Mouse (Mus musculus): ENCODE measurements around the gene Fzd7. TPM values are rescaled to one million over a fixed set of nuclear protein-coding genes. Genes with fewer than 3 reads are reported as not detected.
"Not testable (repeated sequence)": the region's sequence is repeated elsewhere in the genome, so short reads cannot be mapped to it uniquely, and the experiment has no call there.

Gene Fzd7
- total RNA-seq (2021) = 10 to 100 TPM in 1 of 2 experiments, 1 to 10 TPM in 1; 9.9 to 15.2 TPM
- long read RNA-seq, experiment 1, full-length matches to known transcripts = 2 of 2 reads
- long read RNA-seq, experiment 1, partial matches to known transcripts = 0 of 2 reads
- long read RNA-seq, experiment 1, other reads (novel, unspliced or antisense) = 0 of 2 reads
- long read RNA-seq, experiment 2, full-length matches to known transcripts = 4 of 4 reads
- long read RNA-seq, experiment 2, partial matches to known transcripts = 0 of 4 reads
- long read RNA-seq, experiment 2, other reads (novel, unspliced or antisense) = 0 of 4 reads

DNA sequence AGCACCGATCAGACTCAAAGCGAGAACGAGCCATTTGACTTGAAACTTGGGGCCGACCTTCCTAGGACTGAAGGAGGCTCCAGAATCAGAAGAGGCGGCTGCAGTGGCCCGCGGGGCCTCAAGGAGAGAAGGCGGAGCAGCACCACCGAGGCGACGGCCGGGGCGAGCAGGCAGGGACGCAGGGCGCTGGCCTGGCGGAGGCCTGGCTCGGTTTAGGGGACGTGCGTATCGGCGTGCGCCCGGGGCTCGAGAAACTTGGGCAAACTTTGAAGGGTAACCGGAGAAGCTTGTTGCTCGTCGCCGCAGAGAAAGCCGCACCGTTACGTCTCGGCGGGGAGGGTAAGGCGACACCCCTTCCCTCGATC lies at the start of gene Fzd7:
TSS of gene Fzd7 (plus strand) at position 94 of the 365 bp plus-strand sequence.
- peak; percentile 59 to 65 for DNase-seq (ENCODE audit: low spot score in 2 of 2)

DNA sequence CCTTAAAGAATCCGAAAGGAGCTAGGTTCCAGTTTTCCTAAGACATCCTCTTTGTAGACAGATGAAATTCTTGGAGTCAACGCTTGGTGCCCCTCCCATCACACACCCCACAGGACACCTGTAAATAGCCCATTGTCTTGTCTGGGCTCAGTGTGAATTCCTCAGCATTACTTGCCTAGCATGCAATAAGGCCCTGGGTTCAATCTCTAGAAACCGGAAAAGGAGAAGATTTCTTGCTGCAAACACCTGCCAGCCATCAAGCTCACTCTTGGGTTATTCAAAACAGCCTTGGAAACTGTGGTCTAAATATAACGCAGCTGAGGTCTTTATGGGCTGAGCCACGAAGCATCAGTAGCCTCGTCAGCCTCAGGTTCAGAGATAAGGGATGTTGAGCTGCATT lies 48.9 kb upstream of the Fzd7 start:
- no peak for DNase-seq (ENCODE audit: low spot score in 2 of 2)

DNA sequence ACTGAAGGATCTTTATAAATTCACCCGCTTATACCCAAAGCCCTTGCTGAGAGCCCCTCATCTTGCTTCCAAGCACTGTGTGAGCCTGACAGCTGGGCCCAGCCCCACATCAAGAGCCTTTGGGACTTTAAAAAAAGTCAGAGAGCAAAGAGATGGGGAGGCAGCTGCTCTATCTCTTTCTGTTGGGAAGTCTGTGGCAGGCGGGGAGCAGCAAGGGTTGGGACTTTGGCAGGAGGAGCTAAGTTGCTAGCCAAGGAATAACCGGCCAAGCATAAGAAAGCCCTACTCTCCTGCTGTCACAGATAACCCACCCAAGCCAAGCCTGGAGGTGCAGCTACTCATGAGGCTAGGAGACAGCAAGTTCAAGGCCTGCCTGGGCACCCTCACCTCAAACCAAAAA lies 48.2 kb upstream of the Fzd7 start:
- DNase-seq (ENCODE audit: low spot score in 2 of 2) = no peak

DNA sequence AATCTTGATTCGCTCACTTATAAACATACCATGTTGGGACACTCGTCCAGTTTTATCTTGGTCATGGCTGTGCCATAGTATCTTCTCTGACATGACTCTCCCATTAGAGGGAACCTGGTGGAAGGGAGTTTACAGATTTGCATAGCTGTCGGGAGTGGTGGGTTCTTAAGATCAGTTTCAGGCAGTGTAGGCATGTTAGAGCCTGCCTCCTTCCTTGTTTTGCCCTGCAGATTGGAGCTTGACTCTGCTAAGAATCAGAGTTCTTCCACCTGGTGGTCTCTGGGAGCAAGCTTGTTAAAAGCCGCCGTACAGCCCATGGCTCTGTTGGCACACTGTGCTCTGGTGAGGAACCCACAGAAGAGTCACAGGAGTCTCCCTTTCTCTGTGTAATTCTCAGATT lies 47.0 kb upstream of the Fzd7 start:
- DNase-seq (ENCODE audit: low spot score in 2 of 2) = no peak

DNA sequence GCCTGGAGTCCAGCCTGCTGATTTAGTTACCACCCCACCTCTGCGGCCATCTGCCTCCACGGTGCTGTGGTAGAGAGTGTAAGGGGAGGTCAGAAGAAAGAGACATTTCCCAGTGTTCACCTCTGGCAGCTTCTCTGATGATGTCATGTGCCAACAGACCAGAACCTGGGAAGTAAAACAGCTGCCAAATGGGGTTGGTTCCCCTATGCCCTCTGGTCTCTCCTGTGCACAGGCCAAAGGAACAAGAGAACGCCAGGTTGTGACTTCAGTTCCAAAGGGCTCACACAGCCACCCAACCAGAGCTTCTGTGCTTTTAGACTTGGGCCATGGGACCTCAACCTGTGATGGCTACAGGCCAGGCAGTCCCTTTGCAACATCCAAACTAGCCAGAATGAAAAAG lies 45.9 kb upstream of the Fzd7 start:
- DNase-seq (ENCODE audit: low spot score in 2 of 2) = no peak

DNA sequence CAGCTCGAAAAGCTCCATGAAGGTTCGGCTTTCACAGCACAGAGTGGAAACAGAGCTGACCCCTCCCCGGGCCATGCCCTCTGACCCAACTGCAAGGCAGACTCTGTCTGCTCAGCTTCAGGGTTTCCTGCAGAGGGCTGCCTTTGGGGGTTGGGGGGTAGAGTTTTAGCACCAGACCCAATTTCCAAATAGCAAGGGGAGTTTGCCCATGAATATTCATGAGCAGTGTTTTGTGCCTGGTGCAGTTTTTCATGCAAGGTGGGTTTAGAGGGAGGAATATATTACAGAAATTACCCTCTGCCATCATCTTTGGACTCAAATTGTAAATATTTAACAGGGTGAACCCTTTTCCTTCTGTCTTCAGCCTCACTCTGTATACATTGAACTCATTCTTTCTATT lies 44.3 kb upstream of the Fzd7 start:
- DNase-seq (ENCODE audit: low spot score in 2 of 2) = no peak

DNA sequence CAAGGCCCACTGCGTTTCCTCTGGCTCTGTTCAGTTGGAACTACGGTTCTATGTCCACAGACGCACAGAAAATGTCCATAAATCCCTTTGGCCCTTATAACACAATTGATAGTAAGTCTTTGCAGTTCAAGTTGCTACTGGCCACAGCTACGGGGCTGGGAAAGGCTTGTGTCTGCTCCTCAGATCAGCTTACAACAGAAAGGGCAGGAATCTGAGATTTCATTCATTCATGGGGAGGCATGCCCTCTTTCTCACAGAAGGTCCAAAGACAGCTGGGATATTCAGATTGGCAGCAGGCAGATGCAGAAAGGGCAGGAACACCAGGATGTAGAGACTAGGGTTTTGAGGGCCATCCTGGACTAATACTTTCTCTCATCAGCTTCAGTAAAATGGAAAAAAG lies 43.9 kb upstream of the Fzd7 start:
- no peak for DNase-seq (ENCODE audit: low spot score in 2 of 2)

DNA sequence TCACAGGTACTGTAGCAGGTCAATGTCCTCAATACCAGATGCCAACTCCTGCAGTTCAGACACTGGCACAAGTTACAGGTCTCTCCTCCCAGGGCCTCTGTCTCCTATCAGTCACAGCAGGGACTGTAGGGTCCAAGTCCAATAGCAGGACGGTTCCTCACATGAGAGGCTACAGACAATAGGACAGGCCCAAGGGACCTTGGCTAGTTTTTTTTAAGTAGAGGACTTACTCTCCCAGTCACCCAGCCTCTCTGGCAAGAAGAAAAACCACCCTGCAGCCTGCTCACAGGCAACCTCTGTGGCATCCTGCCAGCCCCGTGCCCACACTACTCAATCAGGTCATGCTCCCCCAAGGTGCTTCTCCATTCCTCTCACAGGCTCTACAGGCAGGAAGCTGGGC lies 43.0 kb upstream of the Fzd7 start:
- peak in 1 of 2 experiments; percentile 7 for DNase-seq (ENCODE audit: low spot score in 2 of 2)

DNA sequence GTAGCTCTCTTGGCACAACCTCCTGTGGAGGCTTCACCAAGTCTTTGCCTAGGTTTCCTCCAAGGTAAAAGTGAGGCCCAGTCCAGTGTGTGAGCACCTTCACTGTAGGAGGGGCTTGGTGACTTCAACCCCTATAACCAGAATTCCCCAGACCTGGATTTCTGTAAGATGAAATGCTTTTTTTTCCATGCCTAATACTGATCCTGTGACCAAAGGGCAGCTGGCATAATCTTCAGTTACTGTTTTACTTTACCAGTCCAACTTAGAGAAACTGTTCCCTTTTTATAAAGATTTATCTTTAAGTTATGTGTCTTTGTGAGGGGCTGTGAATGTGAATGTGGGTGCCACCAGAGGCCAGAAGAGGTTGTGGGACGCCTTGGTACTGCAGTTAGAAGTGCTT lies 42.3 kb upstream of the Fzd7 start:
- DNase-seq (ENCODE audit: low spot score in 2 of 2) = no peak

DNA sequence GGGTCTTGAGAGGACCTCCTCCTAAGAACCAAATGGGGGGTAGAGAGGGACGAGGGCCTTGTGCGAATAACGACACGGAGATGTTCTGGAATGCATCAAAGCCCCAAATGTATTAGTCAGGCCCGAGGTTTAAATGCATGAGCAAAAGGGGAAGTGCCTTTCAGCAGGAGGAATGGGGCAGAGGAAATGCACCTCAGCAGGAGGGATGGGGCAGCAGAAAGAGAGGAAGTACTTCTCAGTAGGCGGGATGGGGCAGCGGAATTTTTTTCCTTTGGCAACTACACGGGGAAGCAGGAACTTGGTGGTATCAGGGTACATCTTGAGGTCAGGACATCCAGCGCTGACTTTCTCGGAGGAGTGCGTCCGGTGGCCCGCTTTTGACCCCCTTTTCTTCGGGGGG lies 39.5 kb upstream of the Fzd7 start:
- DNase-seq (ENCODE audit: low spot score in 2 of 2) = not testable (repeated sequence)

DNA sequence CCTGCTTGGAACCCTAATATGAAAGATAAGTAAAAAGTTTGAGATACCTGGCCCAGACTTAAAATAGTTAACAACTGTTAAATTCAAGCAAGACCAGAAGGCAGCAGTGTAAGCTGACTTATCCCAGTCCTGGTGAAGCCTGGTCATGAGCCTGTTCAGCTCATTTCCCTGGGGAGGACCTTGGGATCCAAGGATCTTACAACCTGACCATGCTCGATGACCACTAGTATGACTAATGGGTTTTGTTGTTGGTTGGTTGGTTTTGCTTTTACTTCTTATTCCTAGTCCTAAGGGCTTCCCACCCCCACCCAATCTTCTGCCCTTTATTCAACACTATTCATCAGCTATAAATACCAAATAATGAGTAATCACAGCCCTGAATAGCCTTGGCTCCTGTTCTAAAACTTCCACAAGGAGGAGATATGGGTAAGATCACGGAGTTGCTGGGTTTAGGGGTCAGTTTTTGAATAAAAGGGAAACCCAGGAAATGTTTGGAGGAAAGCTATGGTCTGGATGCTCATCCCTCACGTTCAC lies 38.0 kb upstream of the Fzd7 start:
- DNase-seq (ENCODE audit: low spot score in 2 of 2) = no peak

DNA sequence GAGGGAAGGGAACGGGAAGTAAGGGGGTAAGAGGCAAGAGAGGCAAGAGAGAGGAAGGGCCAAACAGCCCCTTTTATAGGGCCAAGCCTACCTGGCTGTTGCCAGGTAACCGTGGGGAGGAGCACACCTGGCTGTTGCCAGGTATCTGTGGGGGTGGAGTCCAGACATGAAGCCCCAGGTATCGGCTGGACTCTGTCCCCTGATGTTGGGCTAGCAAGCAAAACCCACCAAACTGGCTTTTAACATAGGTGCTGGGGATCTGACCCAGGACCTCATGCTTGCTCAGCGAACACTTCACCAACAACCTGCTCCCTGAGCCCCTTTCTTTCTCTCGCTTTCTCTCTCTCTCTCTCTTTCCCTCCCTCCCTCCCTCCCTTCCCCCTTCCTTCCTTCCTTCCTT lies 37.0 kb upstream of the Fzd7 start:
- DNase-seq (ENCODE audit: low spot score in 2 of 2) = no peak

DNA sequence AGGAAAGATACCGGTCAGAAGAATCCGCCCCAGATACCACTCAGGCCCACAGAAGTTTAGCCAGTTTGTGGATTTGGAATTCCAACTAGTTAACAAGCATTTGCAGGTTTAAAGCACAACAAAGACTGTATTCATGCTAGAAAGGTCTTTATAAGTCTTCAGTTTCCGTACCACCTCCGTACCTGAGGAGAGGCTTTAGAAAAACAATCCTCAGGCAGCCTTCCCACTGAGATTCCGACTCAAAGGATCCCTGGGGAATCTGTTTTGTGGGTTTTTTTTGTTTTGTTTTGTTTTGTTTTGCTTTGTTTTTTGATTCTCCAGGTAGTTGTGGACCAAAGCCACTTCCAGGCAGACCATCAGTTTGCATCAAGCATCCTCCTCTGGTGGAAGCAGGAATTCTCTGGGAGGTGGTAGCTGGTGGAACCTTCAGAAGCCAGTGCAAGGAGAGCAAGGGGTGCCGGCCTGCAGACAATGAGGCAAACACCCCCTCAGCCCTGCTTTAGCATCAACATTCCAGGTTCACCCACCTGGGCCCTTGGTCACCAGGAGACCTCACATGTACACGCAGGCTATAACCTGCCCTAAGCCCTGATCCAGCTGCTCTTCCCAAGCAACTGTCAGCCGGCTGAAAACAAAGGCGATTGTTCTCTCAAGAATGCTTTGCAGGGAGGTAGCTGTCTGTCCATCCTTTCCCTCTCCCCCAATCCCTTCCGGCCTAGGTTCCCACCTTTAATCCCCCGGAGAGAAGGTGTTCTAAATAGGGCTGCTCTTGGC lies 33.5 kb upstream of the Fzd7 start:
- DNase-seq (ENCODE audit: low spot score in 2 of 2) = no peak

DNA sequence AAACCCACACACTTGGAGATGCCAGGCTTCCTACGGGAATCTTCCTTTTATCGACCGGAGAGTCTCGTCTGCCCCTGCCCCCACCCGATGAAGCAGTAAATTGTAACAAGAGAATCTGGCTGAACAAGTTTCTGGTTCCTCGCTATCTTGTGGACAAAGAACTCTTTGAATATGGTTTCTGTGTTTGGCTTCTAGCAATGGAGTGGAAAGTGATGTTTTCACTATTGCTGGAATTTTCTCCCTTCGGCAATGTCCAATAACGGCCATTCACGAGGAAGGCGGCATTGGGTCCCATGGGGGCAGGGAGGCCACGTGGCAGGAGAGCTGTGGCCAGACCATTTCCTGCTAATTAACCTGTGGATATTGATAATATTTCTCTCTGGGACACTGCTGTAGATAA lies 32.8 kb upstream of the Fzd7 start:
- no peak for DNase-seq (ENCODE audit: low spot score in 2 of 2)

DNA sequence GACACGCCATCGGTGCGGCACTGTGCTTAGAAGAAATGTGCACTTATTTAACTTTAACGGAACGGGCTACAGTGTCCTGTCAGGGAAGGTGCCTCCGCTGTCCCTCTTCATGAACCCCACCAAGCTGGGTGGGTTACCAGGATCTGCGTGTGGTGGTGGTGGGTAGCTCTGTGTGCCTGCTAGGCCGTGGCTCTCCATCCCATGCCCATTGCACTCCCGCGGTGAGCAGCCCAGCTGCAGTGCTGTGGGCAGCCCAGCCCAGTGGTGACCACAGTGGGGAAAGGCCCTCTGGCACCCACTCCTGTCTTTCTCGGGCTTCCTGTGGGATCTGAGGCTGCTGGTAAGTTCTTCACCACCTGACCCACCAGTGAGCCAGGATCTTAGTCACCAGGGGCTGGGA lies 31.3 kb upstream of the Fzd7 start:
- DNase-seq (ENCODE audit: low spot score in 2 of 2) = no peak

DNA sequence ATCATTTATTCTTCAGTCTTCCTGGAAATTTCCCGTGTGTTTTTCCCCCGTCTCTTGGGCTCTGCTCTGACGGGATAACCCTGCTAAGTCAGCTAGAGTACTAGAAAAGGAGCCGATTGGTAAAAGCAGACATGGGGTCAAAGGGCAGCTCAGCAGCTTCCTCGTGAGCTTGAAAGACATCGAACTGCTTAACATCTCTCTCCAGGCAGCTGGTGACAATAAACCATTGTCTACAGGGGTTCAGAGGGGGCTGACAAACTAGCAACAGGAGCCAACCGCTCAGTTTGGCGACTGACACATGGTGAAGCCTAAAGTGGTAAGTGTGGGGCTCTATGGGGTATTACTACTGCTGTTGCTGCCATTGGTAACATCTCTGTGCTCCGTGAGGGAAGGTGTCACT lies 30.6 kb upstream of the Fzd7 start:
- DNase-seq (ENCODE audit: low spot score in 2 of 2) = no peak

DNA sequence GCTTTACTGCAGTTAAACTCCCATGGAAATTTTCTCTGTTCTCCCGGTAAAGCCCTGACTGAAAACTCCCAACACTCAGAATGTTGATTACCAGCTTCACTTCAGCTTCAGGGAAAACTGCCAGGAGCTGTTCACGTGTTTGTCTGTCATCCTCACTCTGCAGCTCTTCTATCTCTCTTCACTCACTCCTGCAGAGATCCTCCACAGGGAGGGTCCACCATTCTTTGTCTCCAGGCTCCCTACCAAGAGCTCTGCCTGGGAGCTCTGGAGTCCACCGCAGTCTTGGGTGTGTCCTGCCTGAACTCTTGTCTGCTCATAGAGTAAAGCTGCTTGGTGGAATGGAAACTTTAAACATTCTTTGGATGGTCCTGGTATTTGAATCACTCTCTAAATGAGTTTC lies 25.4 kb upstream of the Fzd7 start:
- no peak for DNase-seq (ENCODE audit: low spot score in 2 of 2)

DNA sequence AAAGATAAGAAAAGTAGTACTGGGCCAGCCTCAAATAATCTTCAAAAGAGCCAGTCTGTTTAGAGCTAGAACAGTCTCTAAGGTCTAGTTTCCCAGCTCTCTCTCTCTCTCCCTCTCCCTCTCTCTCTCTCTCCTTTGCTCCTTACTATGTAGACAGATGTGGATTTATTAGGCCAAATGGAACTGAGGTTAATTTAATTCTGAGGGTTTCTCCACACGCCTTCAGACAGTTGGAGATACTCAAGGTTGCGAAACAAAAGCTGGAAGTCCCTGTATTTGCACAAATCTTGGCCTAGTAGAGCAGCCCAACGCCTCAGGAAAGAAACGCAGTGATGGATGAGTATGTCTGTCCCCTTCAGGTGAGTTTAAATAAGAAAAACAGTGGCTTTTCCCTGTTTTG lies 24.4 kb upstream of the Fzd7 start:
- no peak for DNase-seq (ENCODE audit: low spot score in 2 of 2)

DNA sequence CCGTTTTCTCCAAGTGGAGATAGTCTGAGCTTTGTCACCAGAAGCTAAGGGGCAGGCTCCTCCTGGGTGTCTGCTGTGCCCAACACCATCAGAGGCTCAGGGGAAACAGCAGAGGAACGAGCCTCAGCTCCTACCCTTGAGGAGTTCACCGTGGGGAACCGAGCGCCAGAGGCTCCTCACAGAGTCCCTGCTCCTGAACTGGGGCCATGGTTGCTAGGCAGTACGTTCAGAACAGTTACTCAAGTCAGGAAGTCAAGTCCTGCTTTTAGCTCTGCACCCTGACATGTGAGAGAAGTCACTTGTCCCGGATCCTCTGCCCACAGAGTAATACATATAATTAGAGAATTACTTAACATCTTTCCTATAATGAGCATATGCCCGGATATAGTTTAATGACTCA lies 23.3 kb upstream of the Fzd7 start:
- no peak for DNase-seq (ENCODE audit: low spot score in 2 of 2)

DNA sequence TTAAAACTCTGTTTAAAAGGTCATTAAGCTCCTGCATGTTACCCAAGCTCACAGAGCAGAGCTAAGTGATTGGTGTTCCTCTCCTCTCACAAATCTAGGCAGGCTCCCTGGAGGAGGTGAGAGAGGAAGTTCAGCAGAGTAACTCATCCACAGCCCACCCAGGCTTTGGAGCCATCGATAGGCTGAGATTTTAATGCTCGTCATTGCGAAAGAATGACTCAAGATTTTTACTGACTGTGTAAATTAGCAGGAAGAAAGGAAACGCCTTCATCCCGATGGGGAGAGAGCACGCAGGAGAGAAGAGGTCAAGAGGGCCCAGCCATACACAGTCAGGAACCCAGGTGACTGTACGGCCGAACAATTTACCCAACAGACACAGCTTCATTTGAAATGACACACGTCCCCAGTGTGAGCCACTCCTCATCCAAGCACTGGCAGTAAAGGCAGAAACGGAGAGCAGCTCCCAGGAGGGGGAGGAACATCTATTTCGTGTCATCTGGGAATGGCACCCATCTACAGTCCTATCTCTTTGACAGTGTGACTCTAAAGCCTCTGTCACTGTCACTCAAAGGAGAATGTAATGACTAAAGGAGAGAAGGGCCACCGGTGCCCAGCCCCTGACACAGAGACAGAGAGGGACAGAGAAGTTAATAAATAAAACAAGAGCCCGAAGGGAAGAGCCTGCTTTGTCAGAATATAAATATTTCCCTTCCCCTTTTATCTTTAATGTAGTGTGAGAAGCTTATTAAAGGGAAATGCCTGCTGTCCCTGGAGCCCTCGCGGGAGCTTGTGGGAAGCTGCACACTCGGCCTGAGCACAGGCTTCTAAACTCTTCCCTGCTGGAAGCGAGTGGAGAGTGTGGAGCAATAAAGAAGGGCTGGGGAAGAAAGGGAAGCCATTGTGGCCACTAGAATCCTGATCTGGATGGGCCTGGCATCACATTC lies 17.3 kb upstream of the Fzd7 start:
- DNase-seq (ENCODE audit: low spot score in 2 of 2) = no peak

DNA sequence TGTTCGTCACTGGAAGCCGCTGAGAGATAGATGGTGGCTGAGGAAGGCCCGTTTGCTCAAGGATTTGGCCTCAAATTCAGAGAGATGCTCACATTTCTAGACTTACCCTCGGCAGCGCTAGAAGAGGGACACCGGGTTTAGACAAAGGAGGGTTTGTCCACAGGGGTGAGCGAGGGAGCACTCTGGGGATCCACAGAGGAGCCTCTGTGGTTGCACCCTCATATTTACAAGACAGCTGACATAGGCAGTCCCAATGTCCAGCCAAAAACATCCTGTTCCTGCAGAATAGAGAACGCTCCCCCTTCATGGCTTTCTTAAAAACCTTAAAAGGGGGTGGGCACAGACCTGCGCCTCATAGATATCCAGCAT lies 16.6 kb upstream of the Fzd7 start:
- DNase-seq (ENCODE audit: low spot score in 2 of 2) = no peak

DNA sequence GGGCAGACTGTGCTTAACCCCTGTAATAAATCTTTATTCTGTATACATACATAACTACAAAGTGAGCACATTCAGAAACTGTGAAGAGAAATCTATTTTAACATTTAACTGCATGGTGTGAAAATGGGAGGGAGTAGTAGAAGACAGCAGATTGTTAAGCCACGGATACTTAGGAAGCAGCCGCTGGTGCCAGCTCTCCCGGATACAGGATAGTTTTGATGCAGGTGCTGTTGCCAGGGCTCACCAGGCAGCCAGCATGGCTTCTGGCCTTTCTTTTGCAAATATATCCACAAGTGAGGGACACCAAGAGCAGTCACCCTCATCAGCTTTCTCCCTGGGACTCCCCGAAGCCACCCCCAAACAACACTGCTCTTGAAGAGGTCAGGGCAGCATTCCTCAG lies 13.1 kb upstream of the Fzd7 start:
- no peak for DNase-seq (ENCODE audit: low spot score in 2 of 2)

Measured in adrenal gland, adult 18-20 months (tissue).